Mouse (Mus musculus): Measurements from ENCODE around the gene Htr2b. TPM values are rescaled to one million over a fixed set of nuclear protein-coding genes. Genes with fewer than 3 reads are reported as not detected.

Gene Htr2b
- total RNA-seq, 2 experiments from 2014 or later, result 0.17 TPM; not detected in 1

GRCm38 (mm10) chr1:86105054-86105453 lies 6.7 kb downstream of the Htr2b start:
- no peak for DNase-seq (ENCODE audit: low spot score in 2 of 2)

GRCm38 (mm10) chr1:86094413-86094812 lies 17.4 kb downstream of the Htr2b start:
- DNase-seq (ENCODE audit: low spot score in 2 of 2), result no peak

DNA sequence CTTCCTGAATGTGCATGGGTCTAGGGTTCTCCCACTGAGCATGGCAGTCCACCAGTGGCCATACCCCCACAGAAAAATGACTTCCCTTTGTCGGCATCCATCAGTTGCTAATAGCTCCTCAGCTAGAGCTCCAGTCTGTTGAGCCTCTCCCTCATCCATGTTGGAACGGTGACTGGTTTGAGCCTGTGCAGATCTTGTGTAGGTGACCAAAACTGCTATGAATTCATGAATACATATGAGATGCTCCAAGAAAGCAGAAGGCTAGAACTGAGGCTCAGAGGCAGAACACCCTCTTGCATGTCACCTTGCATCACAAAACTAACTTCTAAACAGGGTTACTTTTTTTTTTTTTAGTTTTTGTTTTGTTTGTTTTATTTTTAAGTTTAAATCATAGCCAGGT lies 35.2 kb downstream of the Htr2b start:
- DNase-seq (ENCODE audit: low spot score in 2 of 2), result no peak

DNA sequence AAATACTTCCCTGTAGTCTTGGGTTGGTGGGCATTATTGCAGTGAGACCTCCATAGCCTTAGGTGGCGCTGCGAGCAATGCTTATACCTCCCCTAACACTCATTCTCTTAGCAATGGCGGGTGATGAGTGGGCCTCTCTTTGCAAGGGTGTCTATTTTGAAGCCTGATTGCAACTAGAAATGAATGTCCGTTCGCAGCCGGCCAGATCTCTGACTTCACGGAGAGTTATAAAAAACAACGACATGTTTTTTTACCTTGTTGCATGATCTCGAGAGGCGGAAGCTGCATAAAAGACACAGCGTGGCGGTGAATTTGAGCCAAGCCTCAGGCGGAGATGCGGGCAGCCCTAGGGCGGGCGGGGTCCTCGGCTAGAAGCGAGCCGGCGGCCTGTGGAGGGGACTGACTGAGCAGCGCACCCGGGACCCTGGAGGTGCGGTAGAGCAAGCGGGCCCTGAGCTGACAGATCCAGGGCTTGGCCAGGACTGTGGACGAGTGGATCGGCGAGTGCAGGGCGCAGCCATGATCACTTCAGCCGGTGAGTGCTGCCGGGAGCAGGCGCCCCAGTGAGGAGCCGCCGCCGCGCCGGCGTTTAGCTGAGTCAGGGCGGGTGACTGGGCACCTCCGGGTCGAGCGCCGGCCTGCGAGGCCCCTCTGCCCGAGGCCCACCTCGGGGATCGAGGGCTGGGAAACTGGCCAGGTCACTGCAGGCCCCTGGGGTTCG lies 47.3 kb downstream of the Htr2b start, which contains the start of gene Psmd1:
TSS of gene Psmd1 (plus strand) at position 117 of the 721 bp plus-strand sequence.
- DNase-seq (ENCODE audit: low spot score in 2 of 2), result peak; percentile 88 to 92

DNA sequence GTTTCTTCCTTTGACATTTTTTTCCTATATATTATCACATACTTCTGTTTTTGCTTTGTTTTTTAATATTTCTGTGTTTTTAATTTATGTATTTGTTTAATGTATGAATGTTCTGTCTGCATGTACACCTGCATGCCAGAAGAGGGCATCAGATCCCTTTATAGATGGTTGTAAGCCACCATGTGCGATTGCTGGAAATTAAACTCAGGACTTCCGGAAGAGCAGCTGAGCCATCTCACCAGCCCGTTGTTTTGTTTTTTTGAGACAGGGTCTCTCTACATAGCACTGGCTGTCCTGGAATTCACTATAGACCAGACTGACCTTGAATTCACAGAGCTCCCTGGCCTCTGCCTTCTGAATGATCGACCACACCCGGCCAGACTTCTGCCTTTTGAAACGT lies 49.2 kb downstream of the Htr2b start:
- DNase-seq (ENCODE audit: low spot score in 2 of 2), result no peak

GRCm38 (mm10) chr1:86058856-86059769 lies 52.7 kb downstream of the Htr2b start:
- peak; percentile 94 to 96 for DNase-seq (ENCODE audit: low spot score in 2 of 2)

DNA sequence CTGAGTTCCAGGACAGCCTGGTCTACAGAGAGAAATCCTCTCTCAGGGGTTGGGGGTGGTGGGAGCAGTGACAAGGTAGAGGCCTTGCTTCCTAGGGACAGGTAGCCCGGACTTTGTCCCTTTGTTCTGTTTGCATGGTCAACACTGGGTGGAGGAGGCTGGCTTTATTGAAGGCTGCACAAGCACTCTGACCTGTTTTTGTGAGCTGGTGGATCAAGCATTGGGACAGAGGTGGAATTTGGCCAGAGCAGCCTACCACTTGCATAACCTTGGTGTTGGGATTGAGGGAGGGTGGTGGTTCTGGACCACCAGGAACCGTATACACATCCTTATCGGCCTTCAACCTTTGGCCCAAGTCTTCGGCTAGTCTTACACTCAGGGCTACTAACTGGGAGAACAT lies 55.5 kb downstream of the Htr2b start:
- no peak for DNase-seq (ENCODE audit: low spot score in 2 of 2)

DNA sequence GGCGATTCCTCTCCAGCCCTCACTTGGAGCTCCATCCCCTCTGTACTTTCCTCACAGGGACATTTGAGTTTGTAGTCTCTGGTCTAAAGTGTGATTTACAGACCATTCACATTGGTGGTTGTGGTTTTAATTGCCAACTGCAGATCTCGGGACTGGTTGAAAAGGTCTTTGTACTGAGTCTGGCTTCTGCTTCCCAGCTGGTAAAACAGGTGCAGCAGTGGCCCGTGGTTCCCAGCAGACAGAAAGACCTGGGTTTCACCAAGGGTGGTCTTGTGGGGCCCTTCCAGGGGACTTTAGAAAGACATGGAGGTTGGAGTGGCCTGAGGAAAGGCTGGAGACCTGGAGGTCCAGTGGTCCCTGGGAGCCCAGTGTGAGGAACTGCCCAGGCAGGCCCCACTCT lies 56.8 kb downstream of the Htr2b start:
- DNase-seq (ENCODE audit: low spot score in 2 of 2), result no peak

DNA sequence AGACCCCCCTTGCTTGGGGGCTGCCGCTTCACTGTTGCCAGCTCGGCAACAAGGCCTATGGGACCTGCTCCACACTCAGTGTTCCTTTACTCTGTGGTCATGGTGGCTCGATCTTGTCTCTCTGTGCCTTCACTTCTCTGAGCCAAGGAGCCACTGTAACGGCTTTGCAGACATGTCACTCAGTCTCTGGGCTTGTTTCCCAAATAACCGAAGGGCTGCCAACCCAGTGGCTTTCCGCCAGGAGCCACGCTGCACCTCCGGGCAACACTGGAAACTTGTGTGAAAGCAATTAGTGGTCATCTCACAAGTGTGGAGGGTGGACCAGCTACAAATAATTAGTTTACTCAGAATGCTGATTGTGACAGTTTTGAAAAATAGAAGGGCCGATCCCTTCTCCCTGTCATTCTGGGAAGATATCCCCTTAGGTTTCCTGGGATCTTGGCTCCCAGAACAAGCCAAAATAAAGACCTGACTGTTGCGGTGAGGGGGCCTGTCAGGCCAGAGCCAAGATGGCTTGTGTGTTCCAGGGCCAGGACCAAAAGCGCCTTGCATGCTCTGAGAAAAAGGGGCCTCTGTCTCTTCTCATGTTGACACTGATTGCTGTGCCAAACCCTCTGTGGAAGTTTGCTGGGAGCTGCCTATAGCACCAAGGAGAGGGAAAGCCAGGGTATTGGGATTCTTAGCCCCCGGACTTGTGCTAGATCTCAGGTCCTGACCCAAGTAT lies 58.4 kb downstream of the Htr2b start:
- DNase-seq (ENCODE audit: low spot score in 2 of 2), result peak; percentile 87 to 93

Other genes with a start within 250 kb of the Htr2b start
- gene Itm2c, start 217.7 kb downstream of the Htr2b start, total RNA-seq (2021), result 100 to 1,000 TPM; 505 to 525 TPM
- 1 to 10 TPM; 4.1 to 5.3 TPM for gene 4933407L21Rik, start 183.5 kb downstream of the Htr2b start, total RNA-seq (2021)
- gene Gpr55, start 151.0 kb downstream of the Htr2b start, total RNA-seq (2021), result not detected
- 1 to 10 TPM in 1 of 2 experiments, under 1 TPM in 1; 0.95 to 1.1 TPM for gene Spata3, start 95.2 kb downstream of the Htr2b start, total RNA-seq (2021)
- gene 2810459M11Rik, start 66.1 kb downstream of the Htr2b start, total RNA-seq (2021), result 1 to 10 TPM; 8.9 to 9.8 TPM
- gene Psmd1, start 47.6 kb downstream of the Htr2b start, total RNA-seq (2021), result 100 to 1,000 TPM; 109 to 114 TPM
- 1 to 10 TPM; 2.4 to 4.8 TPM for gene Gm21972, start 21.7 kb upstream of the Htr2b start, total RNA-seq (2021)
- gene Armc9, start 42.8 kb upstream of the Htr2b start, total RNA-seq (2021), result 10 to 100 TPM; 35.7 to 37.2 TPM
- gene B3gnt7, start 190.9 kb upstream of the Htr2b start, total RNA-seq (2021), result 1 to 10 TPM; 2.4 to 2.6 TPM
- 100 to 1,000 TPM; 156 to 157 TPM for gene Ncl, start 247.4 kb upstream of the Htr2b start, total RNA-seq (2021)